Mouse (Mus musculus) NIH3T3 (cell line): ENCODE measurements around the gene Stard8.
"Not testable (repeated sequence)": the region's sequence is repeated elsewhere in the genome, so short reads cannot be mapped to it uniquely, and the experiment has no call there.

ENCODE experiments used
- DNase-seq: peaks from one replicate; pipeline ENCODE4 v3.0.0-alpha.2; 2012; ENCODE audit warnings: low read depth

The Stard8 gene

GRCm38 (mm10) chrX:99003046-99003445, at the start of gene Stard8:
Stard8 (plus strand) TSS chrX:99003248.
- no peak for DNase-seq

- peak; percentile 69 for DNase-seq
Measured at GRCm38 (mm10) chrX:98953941-98954340, 49.1 kb upstream of the Stard8 start.

GRCm38 (mm10) chrX:98958287-98958686, 44.8 kb upstream of the Stard8 start:
- no peak for DNase-seq

- no peak for DNase-seq
Measured at GRCm38 (mm10) chrX:98959050-98959449, 44.0 kb upstream of the Stard8 start.

GRCm38 (mm10) chrX:98963742-98964141, 39.3 kb upstream of the Stard8 start:
- no peak for DNase-seq

GRCm38 (mm10) chrX:98964513-98964912, 38.5 kb upstream of the Stard8 start:
- DNase-seq, result no peak

GRCm38 (mm10) chrX:98986611-98987010, 16.4 kb upstream of the Stard8 start:
- DNase-seq, result not testable (repeated sequence)

GRCm38 (mm10) chrX:98989574-98989973, 13.5 kb upstream of the Stard8 start:
- peak; percentile 46 for DNase-seq

- no peak for DNase-seq
Measured at GRCm38 (mm10) chrX:99002065-99002464, 983 bp upstream of the Stard8 start.

GRCm38 (mm10) chrX:99010581-99010980, 7.5 kb downstream of the Stard8 start:
- no peak for DNase-seq

GRCm38 (mm10) chrX:99011281-99011680, 8.2 kb downstream of the Stard8 start:
- no peak for DNase-seq

GRCm38 (mm10) chrX:99012486-99012885, 9.4 kb downstream of the Stard8 start:
- no peak for DNase-seq

- no peak for DNase-seq
Measured at GRCm38 (mm10) chrX:99015705-99016104, 12.7 kb downstream of the Stard8 start.

- DNase-seq, result no peak
Measured at GRCm38 (mm10) chrX:99016987-99017386, 13.9 kb downstream of the Stard8 start.

- DNase-seq, result no peak
Measured at GRCm38 (mm10) chrX:99017874-99018273, 14.8 kb downstream of the Stard8 start.

GRCm38 (mm10) chrX:99019303-99019702, 16.3 kb downstream of the Stard8 start:
- no peak for DNase-seq

GRCm38 (mm10) chrX:99020215-99020614, 17.2 kb downstream of the Stard8 start:
- no peak for DNase-seq

- DNase-seq, result no peak
Measured at GRCm38 (mm10) chrX:99021593-99021992, 18.5 kb downstream of the Stard8 start.

GRCm38 (mm10) chrX:99023951-99024350, 20.9 kb downstream of the Stard8 start:
- DNase-seq, result no peak

GRCm38 (mm10) chrX:99035407-99035806, 32.4 kb downstream of the Stard8 start:
- no peak for DNase-seq

GRCm38 (mm10) chrX:99042451-99042951, 39.5 kb downstream of the Stard8 start:
- no peak for DNase-seq

- DNase-seq, result no peak
Measured at GRCm38 (mm10) chrX:99043275-99043674, 40.2 kb downstream of the Stard8 start.

GRCm38 (mm10) chrX:99043739-99044138, 40.7 kb downstream of the Stard8 start:
- DNase-seq, result no peak

- DNase-seq, result no peak
Measured at GRCm38 (mm10) chrX:99045315-99045714, 42.3 kb downstream of the Stard8 start.
